Mouse (Mus musculus) heart, adult 9 months (tissue): ENCODE results near the gene Trim39.
"Not testable (repeated sequence)": the region's sequence is repeated elsewhere in the genome, so short reads cannot be mapped to it uniquely, and the experiment has no call there.

Source experiments
- DNase-seq, 2 experiments: peaks; one replicate each; pipeline ENCODE4 v3.0.0; 2022; ENCODE audit warnings: low spot score in 2 of 2

The Trim39 gene

GRCm38 (mm10) chr17:36248886-36249285, 23.2 kb downstream of the Trim39 start:
- DNase-seq, result no peak

- no peak for DNase-seq
Measured at GRCm38 (mm10) chr17:36245741-36246140, 26.3 kb downstream of the Trim39 start.

- DNase-seq, result no peak
Measured at GRCm38 (mm10) chr17:36244031-36244430, 28.0 kb downstream of the Trim39 start.

- no peak for DNase-seq
Measured at GRCm38 (mm10) chr17:36240637-36241213, 31.3 kb downstream of the Trim39 start.

- DNase-seq, result no peak
Measured at GRCm38 (mm10) chr17:36237321-36237921, 34.6 kb downstream of the Trim39 start.

GRCm38 (mm10) chr17:36235300-36235699, 36.7 kb downstream of the Trim39 start:
- DNase-seq, result not testable (repeated sequence)

GRCm38 (mm10) chr17:36233572-36233971, 38.5 kb downstream of the Trim39 start:
- no peak for DNase-seq

- DNase-seq, result peak; percentile 40 to 50
Measured at GRCm38 (mm10) chr17:36231318-36231717, 40.7 kb downstream of the Trim39 start.

GRCm38 (mm10) chr17:36229046-36229445, 43.0 kb downstream of the Trim39 start:
- no peak for DNase-seq

GRCm38 (mm10) chr17:36226921-36227320, 45.1 kb downstream of the Trim39 start:
- no peak for DNase-seq

GRCm38 (mm10) chr17:36225231-36225824, 46.7 kb downstream of the Trim39 start:
- no peak for DNase-seq

GRCm38 (mm10) chr17:36224451-36224850, 47.6 kb downstream of the Trim39 start:
- no peak for DNase-seq

GRCm38 (mm10) chr17:36218594-36219155, 53.4 kb downstream of the Trim39 start:
- no peak for DNase-seq

GRCm38 (mm10) chr17:36215586-36215985, 56.5 kb downstream of the Trim39 start:
- DNase-seq, result no peak
